Mouse (Mus musculus) cerebellum, adult 2 months (tissue): ENCODE results near the gene Coa6. TPM values are rescaled to one million over a fixed set of nuclear protein-coding genes. Genes with fewer than 3 reads are reported as not detected.
A peak's percentile ranks its signal among the peaks of the same experiment; 100 is the strongest.

Experiments used
- DNase-seq, 2 experiments: peaks; one replicate each; pipeline ENCODE4 v3.0.0; 2021
- H3K27ac ChIP-seq: fragments of 200-500 bp; 2 replicates; pipeline ENCODE4 v1.5.1; 2012; ENCODE audit warnings: low read length, control low read depth, inconsistent platforms; ENCODE audit not compliant: insufficient read depth
- H3K27me3 ChIP-seq: fragments of 200-500 bp; 2 replicates; pipeline ENCODE4 v1.6.1; 2012; ENCODE audit warnings: inconsistent platforms, mild to moderate bottlenecking, low read length, moderate library complexity; ENCODE audit not compliant: control insufficient read depth, insufficient read depth
- H3K4me1 ChIP-seq: fragments of 200-500 bp; 2 replicates; pipeline ENCODE4 v1.6.1; 2011; ENCODE audit warnings: low read length; ENCODE audit not compliant: control insufficient read depth, insufficient read depth
- H3K4me3 ChIP-seq: fragments of 200-500 bp; replicated peaks from 2 replicates; pipeline ENCODE3; 2011; ENCODE audit warnings: mild to moderate bottlenecking, low read depth, low read length, control low read depth; ENCODE audit not compliant: insufficient read depth
- CTCF ChIP-seq: fragments of 200-500 bp; IDR thresholded peaks from 2 replicates; pipeline ENCODE4 v1.5.1; 2011; ENCODE audit warnings: low read depth, mild to moderate bottlenecking, control low read depth, low read length, moderate library complexity, borderline replicate concordance; ENCODE audit not compliant: insufficient read depth
- POLR2A ChIP-seq: fragments of 200-500 bp; IDR thresholded peaks from 2 replicates; pipeline ENCODE4 v1.6.1; 2011; ENCODE audit warnings: low read length, control low read depth, borderline replicate concordance; ENCODE audit not compliant: insufficient read depth
- WGBS: fragments of 180-500 bp; shearing (Covaris S2); methylation state at CpG from one replicate; pipeline ENCODE4 v1.1.7; 2018; 5-methylcytosine and 5-hydroxymethylcytosine counted together
- polyA plus RNA-seq: library from polyadenylated mRNA; depleted of rRNA; stranded (reverse); fragments of >200 nt; gene quantifications from 2 replicates; pipeline ENCODE4 v1.2.3, GENCODE M21; 2012

Coa6 gene
- polyA plus RNA-seq, 1 experiment = 45.2 TPM

DNA sequence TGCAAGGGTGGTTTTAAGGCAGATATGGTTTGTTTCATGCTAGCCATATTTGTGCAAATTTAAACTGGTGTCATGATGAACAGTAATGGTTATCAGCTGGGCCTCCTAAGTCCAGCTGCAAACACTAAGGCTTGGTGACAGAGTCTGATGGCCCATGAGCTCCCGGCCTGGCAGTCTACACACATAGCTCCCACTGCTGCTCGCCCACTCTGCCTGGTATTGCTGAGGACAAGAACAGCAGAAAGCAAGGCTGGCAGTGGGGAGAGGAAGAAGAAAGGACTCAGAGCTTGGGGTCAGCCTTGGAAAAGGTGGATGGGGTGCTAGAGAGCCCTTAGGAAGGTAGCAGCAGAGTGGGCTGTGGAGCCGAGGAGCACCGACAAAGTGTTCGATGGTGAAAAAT, 7.3 kb downstream of the Coa6 start:
- no peak overlapping the region for H3K27ac ChIP-seq
- 94% methylated on average over 5 of the region's 5 CpGs for WGBS
- TF ChIP-seq POLR2A (no peak), CTCF (no peak)
- H3K4me3 ChIP-seq = no peak overlapping the region
- H3K4me1 ChIP-seq = no peaks in the 10 kb centered on the region
- DNase-seq = no peak
- H3K27me3 ChIP-seq = no peaks in the 10 kb centered on the region

DNA sequence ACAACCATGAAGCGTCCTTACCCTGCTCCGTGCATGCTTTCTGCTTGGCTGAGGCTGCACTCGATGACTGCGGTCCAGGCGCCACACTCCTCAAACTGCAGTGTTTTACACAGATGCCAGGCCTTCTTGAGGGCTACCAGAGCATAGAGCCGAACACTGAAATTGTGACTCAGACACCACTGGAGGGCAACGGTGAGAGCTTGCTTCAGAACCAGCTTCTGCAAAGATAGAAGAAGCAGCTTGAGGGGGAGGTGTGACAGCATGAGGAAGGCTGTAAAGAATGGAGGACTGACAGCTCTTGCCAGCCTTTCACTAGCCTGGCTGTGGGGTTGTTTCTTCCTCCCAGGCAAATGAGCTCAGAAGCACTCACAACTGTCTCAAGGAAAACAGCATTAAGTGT, 11.5 kb downstream of the Coa6 start:
- no peak for TF ChIP-seq CTCF
- no peak for TF ChIP-seq POLR2A
- no peak for DNase-seq
- no peak overlapping the region for H3K4me3 ChIP-seq
- H3K27me3 ChIP-seq = no peaks in the 10 kb centered on the region
- no peak overlapping the region for H3K27ac ChIP-seq
- WGBS = 79% methylated on average over 7 of the region's 7 CpGs
- no peaks in the 10 kb centered on the region for H3K4me1 ChIP-seq

DNA sequence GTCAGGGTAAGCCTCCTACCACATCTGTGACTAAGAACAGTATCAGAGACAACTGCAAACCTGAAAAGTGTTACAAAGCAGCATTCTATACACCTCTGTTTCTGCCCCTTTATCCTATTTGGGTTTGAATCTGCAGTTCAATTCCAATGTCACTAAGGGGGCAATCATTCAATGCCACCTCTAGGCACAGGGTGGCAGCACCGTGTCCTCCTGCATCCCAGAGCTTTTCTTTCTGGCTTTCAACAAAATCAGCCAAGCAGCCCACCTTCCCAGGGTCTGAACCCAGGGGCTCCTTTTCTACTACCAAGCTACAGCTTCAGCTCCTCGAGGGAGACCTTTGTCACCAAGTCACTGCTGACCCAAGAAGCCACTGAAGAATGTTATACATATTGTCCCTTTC, 16.6 kb downstream of the Coa6 start:
- TF ChIP-seq CTCF (no peak), POLR2A (no peak)
- DNase-seq = no peak
- WGBS = 44% methylated on average over 2 of the region's 2 CpGs
- no peaks in the 10 kb centered on the region for H3K27me3 ChIP-seq
- H3K4me1 ChIP-seq = no peaks in the 10 kb centered on the region
- H3K4me3 ChIP-seq = no peak overlapping the region
- no peak overlapping the region for H3K27ac ChIP-seq

DNA sequence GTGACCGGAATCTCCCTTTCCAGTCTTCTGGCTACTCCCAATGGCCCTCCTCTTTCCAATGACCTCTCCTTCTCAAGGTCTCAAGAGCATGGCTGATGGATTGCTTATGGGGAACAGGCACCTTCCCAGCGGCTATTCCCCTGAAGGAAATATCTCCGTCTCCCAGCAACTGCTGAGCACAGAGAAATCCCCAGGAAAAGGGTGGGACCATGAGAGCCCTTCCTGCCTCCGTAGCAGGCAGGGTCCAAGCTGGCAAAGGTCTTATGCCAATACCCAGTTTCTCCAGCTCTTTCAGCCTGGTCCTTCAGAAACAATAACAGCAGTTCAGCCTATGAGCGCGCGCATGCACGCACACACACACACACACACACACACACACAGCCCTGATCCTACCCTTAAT, 28.8 kb downstream of the Coa6 start:
- no peak overlapping the region for H3K4me3 ChIP-seq
- 93% methylated on average over 8 of the region's 8 CpGs for WGBS
- H3K4me1 ChIP-seq = no peaks in the 10 kb centered on the region
- no peak for DNase-seq
- TF ChIP-seq POLR2A = no peak
- TF ChIP-seq CTCF = no peak
- no peaks in the 10 kb centered on the region for H3K27me3 ChIP-seq
- no peak overlapping the region for H3K27ac ChIP-seq

DNA sequence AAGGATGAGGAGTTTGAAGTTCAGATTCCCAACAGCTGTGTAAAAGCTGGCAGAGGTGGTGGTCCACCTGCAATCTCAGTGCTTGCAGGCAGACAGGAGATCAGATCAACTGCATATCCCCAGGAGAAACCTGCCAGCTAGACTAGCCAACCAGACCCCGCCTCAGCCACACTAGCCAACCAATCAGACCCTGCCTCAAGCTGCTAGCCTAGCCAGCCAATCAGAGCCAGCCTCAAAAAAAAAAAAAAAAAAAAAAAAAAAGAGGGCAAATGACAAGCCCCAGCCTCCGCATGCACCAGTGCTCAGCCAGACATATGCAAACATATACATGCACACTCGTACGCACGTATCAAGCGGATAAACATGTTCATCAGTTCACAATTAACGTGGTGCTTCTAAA, 33.1 kb downstream of the Coa6 start:
- 83% methylated on average over 7 of the region's 7 CpGs for WGBS
- Histone ChIP-seq H3K4me3 (no peak overlapping the region), H3K27me3 (no peaks in the 10 kb centered on the region), H3K4me1 (no peaks in the 10 kb centered on the region), H3K27ac (no peak overlapping the region)
- no peak for DNase-seq
- no peak for TF ChIP-seq CTCF
- TF ChIP-seq POLR2A = no peak

DNA sequence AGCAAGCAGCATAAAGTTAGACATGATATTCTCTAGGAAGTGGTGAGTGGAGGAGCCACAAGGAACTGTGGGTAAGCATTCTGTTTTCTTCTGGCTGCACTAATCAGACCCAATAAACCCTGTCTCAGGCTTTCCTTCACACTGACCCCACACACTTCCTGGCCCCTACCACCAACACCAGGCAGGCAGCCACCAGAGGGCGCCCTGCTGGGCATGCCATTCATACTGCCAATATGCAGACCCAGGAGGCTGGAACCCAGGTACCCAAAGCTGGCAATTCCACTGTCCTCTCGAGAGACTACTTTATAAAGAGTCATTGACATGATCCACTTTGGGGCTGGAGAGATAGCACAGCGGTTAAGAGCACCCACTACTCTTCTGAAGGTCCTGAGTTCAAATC, 38.0 kb downstream of the Coa6 start:
- Histone ChIP-seq H3K4me3 (no peak overlapping the region), H3K4me1 (no peaks in the 10 kb centered on the region), H3K27me3 (no peaks in the 10 kb centered on the region), H3K27ac (no peak overlapping the region)
- DNase-seq = peak; percentile 31 to 50
- 50% methylated on average over 3 of the region's 3 CpGs for WGBS
- TF ChIP-seq CTCF (peak; percentile 53; the same call in 1 of the 2 replicates), POLR2A (no peak)

DNA sequence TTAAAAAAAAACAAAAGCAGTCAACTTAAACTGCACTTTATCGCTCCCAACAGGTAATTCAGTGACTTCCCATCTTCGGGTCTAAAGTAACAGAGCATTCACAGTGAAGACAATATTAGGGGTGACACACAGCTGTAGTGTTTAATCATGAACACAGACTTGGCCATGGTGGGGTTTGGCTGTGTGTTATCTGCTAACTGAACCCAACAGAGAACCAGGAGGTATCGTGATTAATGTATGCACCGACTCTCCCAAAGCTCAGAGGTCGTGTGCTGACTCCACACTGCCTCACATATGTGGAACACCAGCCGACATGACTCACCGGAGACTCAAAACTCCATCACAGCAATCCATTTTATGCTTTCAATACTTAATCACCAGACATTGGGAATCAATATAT, 39.4 kb downstream of the Coa6 start:
- TF ChIP-seq POLR2A = no peak
- TF ChIP-seq CTCF = no peak
- no peaks in the 10 kb centered on the region for H3K4me1 ChIP-seq
- no peak for DNase-seq
- no peak overlapping the region for H3K27ac ChIP-seq
- H3K27me3 ChIP-seq = no peaks in the 10 kb centered on the region
- 86% methylated on average over 7 of the region's 7 CpGs for WGBS
- H3K4me3 ChIP-seq = no peak overlapping the region

DNA sequence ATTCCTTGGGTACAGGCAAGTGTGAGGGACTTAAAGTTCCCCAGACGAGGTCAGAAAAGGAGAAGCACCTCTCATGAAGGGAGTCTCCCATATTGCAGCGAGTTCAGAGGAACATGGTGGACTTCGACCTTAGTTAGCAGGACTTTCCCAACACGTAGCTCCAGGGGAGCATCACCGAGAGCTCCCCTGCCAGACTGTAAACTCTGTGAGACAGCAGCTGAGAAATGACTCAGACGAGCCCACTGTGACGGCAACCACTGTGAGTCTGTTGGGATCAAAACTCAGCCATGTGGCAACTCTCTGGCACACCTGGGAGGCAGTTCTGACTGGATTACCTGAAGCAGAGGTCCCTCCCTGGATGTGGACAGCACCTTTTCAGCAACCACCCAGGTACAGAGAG, 41.8 kb downstream of the Coa6 start:
- 77% methylated on average over 7 of the region's 7 CpGs for WGBS
- no peak overlapping the region for H3K27ac ChIP-seq

More for the DNA sequence above, 41.8 kb downstream of the Coa6 start:
- Histone ChIP-seq H3K4me3 (no peak overlapping the region), H3K27me3 (no peaks in the 10 kb centered on the region), H3K4me1 (no peaks in the 10 kb centered on the region)
- no peak for DNase-seq
- TF ChIP-seq CTCF (no peak), POLR2A (no peak)
